Mouse (Mus musculus) heart, adult 2 months (tissue): Measurements from ENCODE around the gene Scamp1. TPM values are rescaled to one million over a fixed set of nuclear protein-coding genes. Genes with fewer than 3 reads are reported as not detected.
A peak's percentile ranks its signal among the peaks of the same experiment; 100 is the strongest.

Experiments used
- DNase-seq, 2 experiments: peaks; one replicate each; pipeline ENCODE4 v3.0.0; 2021
- H3K27ac ChIP-seq: fragments of 200-600 bp; 2 replicates; pipeline ENCODE4 v1.8.1; 2022
- H3K27me3 ChIP-seq: fragments of 200-500 bp; 2 replicates; pipeline ENCODE4 v1.6.1; 2012; ENCODE audit warnings: mild to moderate bottlenecking, low read length, inconsistent platforms, mixed read lengths; ENCODE audit not compliant: control insufficient read depth, insufficient read depth
- H3K36me3 ChIP-seq: fragments of 200-500 bp; 2 replicates; pipeline ENCODE4 v1.6.1; 2012; ENCODE audit warnings: low read length, inconsistent platforms; ENCODE audit not compliant: control insufficient read depth, insufficient read depth
- H3K4me1 ChIP-seq: fragments of 200-500 bp; 2 replicates; pipeline ENCODE4 v1.6.1; 2011; ENCODE audit warnings: low read length; ENCODE audit not compliant: control insufficient read depth, insufficient read depth
- H3K4me3 ChIP-seq: fragments of 200-600 bp; 2 replicates; pipeline ENCODE4 v1.8.1; 2022
- H3K79me2 ChIP-seq: fragments of 200-500 bp; replicated peaks from 2 replicates; pipeline ENCODE4 v1.6.1; 2012; ENCODE audit warnings: mild to moderate bottlenecking, inconsistent platforms, low read length, moderate library complexity, mixed read lengths; ENCODE audit not compliant: control insufficient read depth, insufficient read depth
- H3K9ac ChIP-seq: fragments of 200-500 bp; 2 replicates; pipeline ENCODE4 v1.6.1; 2012; ENCODE audit warnings: low read depth, mild to moderate bottlenecking, control low read depth, inconsistent platforms, low read length, mixed read lengths
- CTCF ChIP-seq: fragments of 200-600 bp; IDR thresholded peaks from 2 replicates; pipeline ENCODE4 v1.8.1; 2022; ENCODE audit warnings: antibody characterized with exemption, mild to moderate bottlenecking, moderate library complexity
- EP300 ChIP-seq: fragments of 200-500 bp; IDR thresholded peaks from 2 replicates; pipeline ENCODE4 v1.6.1; 2011; ENCODE audit warnings: low read depth, low read length, control low read depth; ENCODE audit not compliant: insufficient read depth
- POLR2A ChIP-seq: fragments of 200-500 bp; IDR thresholded peaks from 2 replicates; pipeline ENCODE4 v1.6.1; 2011; ENCODE audit warnings: mild to moderate bottlenecking, low read depth, low read length, control low read depth; ENCODE audit not compliant: insufficient read depth
- WGBS: fragments of 180-500 bp; shearing (Covaris S2); methylation state at CpG from one replicate; pipeline ENCODE4 v1.1.7; 2018; 5-methylcytosine and 5-hydroxymethylcytosine counted together
- intact Hi-C: fragments of 180-260 bp; cut with DNase I; formaldehyde crosslinking; loops from one replicate; pipeline ENCODE4 v1.15.1; 2025
- polyA plus RNA-seq: library from polyadenylated mRNA; depleted of rRNA; stranded (reverse); fragments of >200 nt; gene quantifications from 2 replicates; pipeline ENCODE4 v1.2.3, GENCODE M21; 2012
- total RNA-seq, 2 experiments: library from RNA; stranded (reverse); gene quantifications; 2 replicates each; pipeline ENCODE4 v1.2.3; 2021

The Scamp1 gene
- total and polyA plus RNA-seq, 3 experiments, result 12.5 to 33.3 (median 32.3) TPM

- no peak for DNase-seq
- Histone ChIP-seq H3K79me2 (peaks cover 15% of the 10 kb centered on the region), H3K4me1 (peaks cover 6% of the 10 kb centered on the region), H3K27ac (no peak overlapping the region), H3K36me3 (0 out of 2 replicates have a peak, but pooled peaks cover 2% of the 10 kb centered on the region), H3K9ac (no peak overlapping the region), H3K27me3 (no peaks in the 10 kb centered on the region), H3K4me3 (no peak overlapping the region)
- no peak for TF ChIP-seq CTCF
- 31% methylated on average over 7 of the region's 7 CpGs for WGBS
- intact Hi-C loops, result no loop called here
These were observed 17.5 kb downstream of the Scamp1 start for GRCm38 (mm10) chr13:94268201-94268600.

- Histone ChIP-seq H3K27ac (no peak overlapping the region), H3K79me2 (peaks cover 15% of the 10 kb centered on the region), H3K9ac (no peak overlapping the region), H3K4me3 (no peak overlapping the region), H3K27me3 (no peaks in the 10 kb centered on the region), H3K4me1 (peaks cover 6% of the 10 kb centered on the region), H3K36me3 (0 out of 2 replicates have a peak, but pooled peaks cover 2% of the 10 kb centered on the region)
- 75% methylated on average over 4 of the region's 4 CpGs for WGBS
- intact Hi-C loops, result no loop called here
- no peak for TF ChIP-seq POLR2A
- no peak for TF ChIP-seq EP300
- TF ChIP-seq CTCF, result no peak
- DNase-seq, result no peak
These were observed 18.5 kb downstream of the Scamp1 start for GRCm38 (mm10) chr13:94267190-94267589.

GRCm38 (mm10) chr13:94266530-94266929 lies 19.1 kb downstream of the Scamp1 start:
- WGBS, result 68% methylated on average over 6 of the region's 6 CpGs
- no peak overlapping the region for H3K27ac ChIP-seq
- H3K4me3 ChIP-seq, result no peak overlapping the region
- intact Hi-C loops, result no loop called here
- H3K4me1 ChIP-seq, result peaks cover 6% of the 10 kb centered on the region
- H3K36me3 ChIP-seq, result 0 out of 2 replicates have a peak, but pooled peaks cover 2% of the 10 kb centered on the region
- no peak for TF ChIP-seq EP300
- TF ChIP-seq POLR2A, result no peak
- no peak for TF ChIP-seq CTCF
- peaks cover 12% of the 10 kb centered on the region for H3K79me2 ChIP-seq
- H3K27me3 ChIP-seq, result no peaks in the 10 kb centered on the region
- no peak overlapping the region for H3K9ac ChIP-seq
- no peak for DNase-seq

- no peak for DNase-seq
- intact Hi-C loops, result no loop called here
- WGBS, result 90% methylated on average over 3 of the region's 3 CpGs
- TF ChIP-seq CTCF, result no peak
- no peak for TF ChIP-seq POLR2A
- no peak for TF ChIP-seq EP300
- Histone ChIP-seq H3K4me1 (peaks cover 6% of the 10 kb centered on the region), H3K79me2 (peaks cover 9% of the 10 kb centered on the region), H3K9ac (no peak overlapping the region), H3K27me3 (no peaks in the 10 kb centered on the region), H3K36me3 (0 out of 2 replicates have a peak, but pooled peaks cover 2% of the 10 kb centered on the region), H3K27ac (no peak overlapping the region), H3K4me3 (no peak overlapping the region)
These were observed 20.4 kb downstream of the Scamp1 start for GRCm38 (mm10) chr13:94265291-94265690.

GRCm38 (mm10) chr13:94263943-94264342 lies 21.7 kb downstream of the Scamp1 start:
- Histone ChIP-seq H3K36me3 (peaks cover 5% of the 10 kb centered on the region; the same call in 1 of the 2 replicates), H3K9ac (no peak overlapping the region), H3K79me2 (peaks cover 11% of the 10 kb centered on the region), H3K27ac (no peak overlapping the region), H3K27me3 (no peaks in the 10 kb centered on the region), H3K4me1 (peaks cover 6% of the 10 kb centered on the region), H3K4me3 (no peak overlapping the region)
- intact Hi-C loops, result no loop called here
- DNase-seq, result peak in 1 of 2 experiments; percentile 13
- TF ChIP-seq POLR2A (no peak), EP300 (no peak)
- WGBS, result 36% methylated on average over 5 of the region's 5 CpGs

GRCm38 (mm10) chr13:94262551-94262950 lies 23.1 kb downstream of the Scamp1 start:
- Histone ChIP-seq H3K9ac (no peak overlapping the region), H3K79me2 (peaks cover 3% of the 10 kb centered on the region; the same call in 1 of the 2 replicates), H3K4me1 (peaks cover 3% of the 10 kb centered on the region), H3K4me3 (no peak overlapping the region), H3K36me3 (peaks cover 5% of the 10 kb centered on the region), H3K27me3 (no peaks in the 10 kb centered on the region), H3K27ac (no peak overlapping the region)
- DNase-seq, result peak in 1 of 2 experiments; percentile 10
- intact Hi-C loops, result no loop called here
- TF ChIP-seq EP300 (no peak), CTCF (no peak), POLR2A (no peak)
- 68% methylated on average over 4 of the region's 4 CpGs for WGBS

- Histone ChIP-seq H3K27me3 (no peaks in the 10 kb centered on the region), H3K4me3 (no peak overlapping the region; the same call in 1 of the 2 replicates), H3K79me2 (peaks cover 3% of the 10 kb centered on the region; the same call in 1 of the 2 replicates), H3K36me3 (peaks cover 10% of the 10 kb centered on the region), H3K9ac (no peak overlapping the region), H3K4me1 (peaks cover 5% of the 10 kb centered on the region), H3K27ac (no peak overlapping the region)
- intact Hi-C loops, result no loop called here
- TF ChIP-seq POLR2A (no peak), CTCF (no peak), EP300 (no peak)
- WGBS, result 71% methylated on average over 6 of the region's 6 CpGs
- DNase-seq, result no peak
These were observed 24.0 kb downstream of the Scamp1 start for GRCm38 (mm10) chr13:94261624-94262023.
